Mouse (Mus musculus): ENCODE data around the gene Tpcn2.
A peak's percentile ranks its signal among the peaks of the same experiment; 100 is the strongest.

The Tpcn2 gene

DNA sequence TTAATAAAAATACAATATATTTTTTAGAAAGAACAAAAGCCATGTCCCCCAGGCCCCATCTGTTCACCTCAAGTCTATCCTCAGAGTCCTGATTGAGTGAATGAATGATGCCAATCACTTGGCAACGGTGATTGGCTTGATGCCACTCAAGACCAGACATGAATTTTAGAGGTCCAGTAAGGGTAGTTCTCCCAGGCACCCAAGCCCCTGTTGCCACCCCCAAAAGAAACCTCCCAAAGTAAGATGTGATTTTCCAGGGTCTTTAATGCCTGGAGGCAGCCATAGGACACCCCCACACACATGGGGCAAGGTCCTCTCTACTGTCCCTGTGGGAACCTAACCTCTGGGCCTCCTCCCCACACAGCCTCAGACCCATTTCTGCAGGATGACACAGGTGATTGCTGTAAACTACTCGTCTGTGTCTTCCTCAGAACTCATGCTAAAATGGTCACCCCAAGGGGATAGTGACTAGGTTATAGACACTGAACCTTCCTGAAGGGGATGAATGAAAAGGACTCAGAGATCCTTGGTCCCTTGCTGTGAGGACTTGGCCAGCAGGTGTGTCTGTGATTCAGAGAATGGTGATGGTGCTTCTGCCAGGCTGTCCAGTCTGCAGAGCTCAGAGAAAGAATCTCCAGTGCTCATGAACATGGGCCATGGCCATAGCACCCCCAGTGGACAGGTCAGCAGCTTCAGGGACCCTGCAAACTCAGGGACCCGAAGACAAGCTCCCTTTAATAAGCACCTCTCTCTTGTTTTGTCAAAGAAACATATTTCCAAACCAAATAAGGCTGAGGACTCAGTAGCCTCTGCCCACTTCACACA, 15.1 kb upstream of the Tpcn2 start:
- DNase-seq: peak in 1 of 2 experiments; percentile 24

DNA sequence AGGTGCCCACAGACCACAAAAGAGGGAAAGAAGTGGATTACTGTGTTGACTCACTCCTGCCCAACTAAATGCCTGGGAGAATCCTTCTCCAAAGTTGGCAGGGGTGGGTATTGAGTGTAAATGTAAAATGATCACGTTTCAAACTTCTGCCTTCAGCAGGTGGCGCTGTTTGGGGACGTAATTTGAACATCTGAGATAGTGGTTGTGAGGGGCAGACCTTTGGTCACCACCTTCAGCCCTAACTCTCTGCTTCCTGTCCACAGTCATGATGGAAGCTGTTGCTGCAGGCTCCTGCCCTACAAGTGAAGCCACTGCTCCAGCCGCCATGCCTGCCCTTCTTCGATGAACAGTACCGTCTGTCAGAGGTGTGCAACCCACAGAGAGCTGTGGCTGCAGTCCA, 10.0 kb upstream of the Tpcn2 start:
- DNase-seq: peak in 1 of 2 experiments; percentile 34

DNA sequence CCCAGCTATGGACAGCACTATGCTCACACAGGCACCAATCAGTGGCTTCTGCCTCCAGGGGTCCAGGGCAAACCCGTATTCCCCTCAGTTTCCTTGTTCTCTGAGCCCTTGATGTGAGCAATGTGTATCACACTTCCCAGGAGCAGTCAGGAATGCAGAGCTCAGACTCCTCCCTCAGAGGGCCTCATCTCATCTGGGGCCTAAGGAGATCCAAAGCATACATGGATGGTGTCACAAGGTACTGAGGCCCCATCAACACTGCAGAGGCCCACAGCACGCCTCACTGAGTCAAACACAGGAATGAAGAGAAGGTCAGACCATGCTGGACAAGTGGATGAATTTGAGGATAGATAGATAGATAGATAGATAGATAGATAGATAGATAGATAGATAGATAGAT, 8.9 kb upstream of the Tpcn2 start:
- no peak for DNase-seq

DNA sequence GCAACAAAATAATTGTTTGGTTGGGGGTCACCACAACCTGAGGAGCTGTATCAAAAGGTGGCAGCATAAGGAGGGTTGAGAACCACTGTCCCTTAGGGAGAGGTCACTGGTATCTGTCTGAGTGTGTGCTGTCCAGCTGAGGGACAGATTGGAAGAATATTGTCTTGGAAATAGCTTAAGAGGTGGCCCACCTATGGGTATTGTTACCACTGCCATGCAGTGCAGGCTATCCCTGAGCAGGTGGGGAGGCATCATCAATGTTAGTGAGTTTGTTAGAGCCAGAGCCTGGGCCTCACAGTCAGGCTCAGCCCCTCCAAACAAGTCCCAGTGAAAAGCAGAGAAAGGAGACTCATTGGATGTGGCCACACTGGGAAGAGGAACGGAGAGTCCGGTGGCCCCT, 8.0 kb upstream of the Tpcn2 start:
- DNase-seq: no peak

DNA sequence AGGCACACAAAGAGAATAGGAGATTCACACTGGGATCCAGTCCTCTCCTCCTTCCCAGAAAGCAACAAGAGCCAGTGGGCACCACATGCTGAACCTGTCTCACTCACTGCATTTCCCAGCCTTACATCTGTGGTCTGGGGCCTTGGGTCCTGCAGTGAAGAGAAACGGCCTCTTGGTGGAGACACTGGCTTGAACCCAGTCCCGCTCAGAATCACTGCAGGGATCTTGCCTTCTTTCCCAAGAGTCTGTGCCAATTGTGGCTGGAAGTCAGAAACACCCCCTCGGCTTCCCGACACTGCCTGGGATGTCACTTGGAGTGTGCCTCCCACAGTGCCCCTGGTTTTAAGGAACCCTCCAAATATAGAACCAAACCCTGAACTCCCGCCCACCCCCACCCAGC, 5.5 kb upstream of the Tpcn2 start:
- DNase-seq: peak in 1 of 2 experiments; percentile 29

DNA sequence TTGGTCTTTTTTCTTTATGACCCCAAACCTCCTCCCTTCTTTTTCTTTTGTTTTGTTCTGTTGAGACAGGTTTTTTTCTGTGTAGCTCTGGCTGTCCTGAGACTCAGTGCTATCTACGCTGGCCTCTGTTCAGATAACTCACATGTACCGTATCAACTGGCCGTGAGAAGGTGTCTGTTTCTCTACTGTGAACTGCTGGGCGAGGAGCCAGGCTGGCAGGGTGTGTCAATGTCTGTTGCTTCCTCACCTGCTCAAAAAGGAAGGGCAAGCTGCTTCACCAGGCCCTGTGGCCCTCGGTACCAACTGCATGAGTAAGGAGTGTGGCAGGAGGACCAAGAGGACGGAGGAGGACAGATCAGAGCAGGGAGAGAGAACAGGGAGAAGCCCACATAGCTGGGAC, 3.6 kb upstream of the Tpcn2 start:
- DNase-seq: peak in 1 of 2 experiments; percentile 40

DNA sequence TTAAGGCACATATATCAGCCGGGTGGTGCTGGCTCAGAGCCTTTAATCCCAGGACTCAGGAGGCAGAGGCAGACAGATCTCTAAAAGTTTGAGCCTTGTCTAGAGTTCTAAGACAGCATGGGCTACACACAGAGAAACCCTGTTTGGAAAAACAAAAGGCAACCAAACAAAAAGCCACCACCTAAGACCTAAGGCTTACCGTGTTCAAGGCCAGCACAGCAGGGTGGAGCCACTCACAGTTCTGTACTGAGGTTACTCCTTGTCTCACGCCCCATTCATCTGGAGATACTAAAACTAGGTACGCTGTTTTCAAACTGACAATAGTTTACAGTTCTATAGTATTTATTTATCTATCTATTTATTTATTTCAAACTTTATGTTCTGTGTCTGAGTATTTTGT, 1.7 kb upstream of the Tpcn2 start:
- no peak for DNase-seq

DNA sequence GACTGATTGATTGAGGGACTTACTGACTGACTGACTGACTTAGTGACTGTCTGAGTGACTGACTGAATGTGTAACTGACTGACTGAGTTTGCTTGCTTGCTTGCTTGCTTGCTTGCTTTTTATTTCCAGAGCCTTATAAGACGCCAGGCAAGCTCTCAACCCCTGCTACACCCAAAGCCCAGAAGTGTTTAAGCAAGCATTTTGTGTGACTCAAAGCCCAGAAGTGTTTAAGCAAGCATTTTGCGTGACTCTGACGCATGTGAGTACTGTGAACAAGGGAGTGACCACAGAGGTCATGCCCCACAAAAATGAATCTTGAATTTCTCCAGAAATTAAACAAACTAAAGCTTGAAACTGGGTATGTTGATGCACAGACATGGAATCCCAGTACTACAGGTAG, 482 bp upstream of the Tpcn2 start:
- DNase-seq: peak; percentile 78 to 86

DNA sequence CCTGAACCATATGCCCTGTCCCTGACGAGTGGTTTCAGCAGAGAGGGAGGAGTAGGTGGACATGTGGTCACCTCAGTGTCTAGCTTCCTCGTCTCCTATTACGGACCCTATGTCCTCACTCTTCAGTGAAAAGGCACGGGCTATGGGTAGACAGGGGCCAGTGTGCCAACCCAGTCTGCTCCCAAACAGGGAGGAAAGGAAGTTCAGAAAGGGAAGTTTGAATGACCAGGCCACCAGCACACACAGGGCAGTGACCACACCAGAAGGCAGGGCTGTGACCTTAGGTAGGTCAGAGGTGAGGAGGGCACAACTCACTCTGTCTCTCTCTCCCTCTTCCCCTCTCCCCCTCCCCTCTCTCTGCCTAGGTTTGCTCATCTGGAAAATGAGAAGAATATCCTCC, 770 bp downstream of the Tpcn2 start:
- peak; percentile 42 to 55 for DNase-seq

DNA sequence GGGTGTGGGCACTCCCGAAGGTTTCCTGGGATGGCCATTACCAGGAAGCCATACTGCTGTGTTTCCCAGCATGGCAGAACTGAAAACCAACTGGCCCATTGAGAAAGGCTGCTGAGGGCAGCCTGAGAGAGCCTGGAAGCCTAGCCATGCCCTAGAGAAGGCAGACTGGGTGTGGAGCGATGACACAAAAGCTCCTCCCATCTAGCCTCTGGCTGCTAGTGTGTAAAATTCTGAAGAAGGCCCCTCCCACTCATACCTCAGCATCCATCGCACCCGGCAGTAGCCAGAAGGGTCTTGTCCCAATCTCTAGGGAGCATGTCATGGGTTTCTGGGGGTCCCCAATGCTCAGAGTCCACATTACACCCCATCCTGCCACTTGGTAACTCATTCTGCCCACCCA, 2.4 kb downstream of the Tpcn2 start:
- DNase-seq: no peak

DNA sequence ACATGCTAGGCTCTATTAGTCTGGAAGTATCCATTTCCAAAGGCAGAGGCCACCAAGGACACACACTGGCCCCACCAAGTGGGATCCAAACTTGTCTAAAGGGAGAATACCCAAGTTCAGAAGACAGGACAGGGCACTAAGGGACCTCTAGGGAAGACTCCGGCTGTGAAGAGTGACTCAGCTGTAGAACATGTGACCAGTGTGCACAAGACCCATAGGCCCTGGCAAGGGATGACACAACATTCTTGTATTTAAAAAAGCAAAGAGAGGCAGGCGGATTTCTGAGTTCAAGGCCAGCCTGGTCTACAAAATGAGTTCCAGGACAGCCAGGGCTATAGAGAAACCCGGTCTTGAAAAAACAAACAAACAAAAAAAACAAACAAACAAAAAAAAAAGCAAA, 8.3 kb downstream of the Tpcn2 start:
- DNase-seq: no peak

DNA sequence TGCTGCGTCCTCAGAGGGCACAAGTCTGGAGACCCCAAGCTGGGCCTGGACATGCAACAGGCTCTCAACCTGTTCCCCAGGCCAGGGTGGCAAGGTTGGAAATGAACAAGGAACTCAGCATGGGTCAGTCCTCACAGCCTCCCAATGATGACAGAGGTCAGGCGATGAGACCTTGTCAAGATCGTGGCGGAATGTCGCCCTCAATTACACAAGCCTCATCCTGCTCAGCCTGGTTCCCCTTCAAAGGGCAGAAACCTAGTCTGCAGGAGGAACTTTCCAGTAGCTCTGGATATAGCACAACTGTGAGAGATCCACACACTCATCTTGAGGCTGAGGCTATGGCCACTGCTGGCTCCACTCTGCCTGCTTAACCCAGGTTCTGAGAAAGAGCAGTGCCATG, 12.9 kb downstream of the Tpcn2 start:
- no peak for DNase-seq

DNA sequence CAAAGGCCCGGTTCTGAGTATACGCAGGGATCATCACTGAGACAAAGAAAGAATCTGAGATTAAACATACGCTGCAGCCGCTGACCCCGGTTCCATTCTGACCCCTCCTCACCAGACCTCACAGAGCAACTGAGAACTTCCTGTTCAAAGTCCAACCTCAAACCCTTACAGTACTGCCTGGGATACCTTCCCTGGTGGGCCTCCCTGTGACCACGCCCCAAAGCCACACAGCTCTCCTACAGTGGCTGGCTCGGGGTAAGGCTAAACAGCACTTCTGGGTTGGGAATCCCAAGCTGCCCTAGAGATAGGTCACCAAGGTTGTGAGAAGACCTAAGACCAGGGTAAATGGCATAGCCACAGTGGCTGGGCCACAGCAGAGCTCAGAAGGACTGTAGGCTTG, 14.9 kb downstream of the Tpcn2 start:
- DNase-seq: no peak

DNA sequence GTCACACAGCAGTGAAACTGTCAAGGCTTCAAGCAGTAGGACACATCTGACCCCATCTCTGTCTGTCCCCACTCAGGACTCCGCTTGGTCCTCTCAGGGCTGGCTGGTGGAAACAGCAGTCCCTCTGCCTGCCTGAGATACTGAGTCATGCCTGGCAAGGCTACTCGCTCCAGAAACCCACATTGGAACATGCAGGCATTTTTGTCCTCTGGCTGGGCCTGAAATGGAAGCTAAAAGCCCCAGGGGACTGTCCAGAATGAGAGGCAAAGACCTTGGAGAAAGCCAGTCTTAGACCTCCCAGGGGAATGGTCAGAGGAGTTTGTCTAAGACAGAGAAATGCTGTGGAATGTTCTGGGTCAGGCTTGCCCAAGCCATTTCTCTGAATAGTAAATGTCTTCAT, 17.8 kb downstream of the Tpcn2 start:
- DNase-seq: peak in 1 of 2 experiments; percentile 14

DNA sequence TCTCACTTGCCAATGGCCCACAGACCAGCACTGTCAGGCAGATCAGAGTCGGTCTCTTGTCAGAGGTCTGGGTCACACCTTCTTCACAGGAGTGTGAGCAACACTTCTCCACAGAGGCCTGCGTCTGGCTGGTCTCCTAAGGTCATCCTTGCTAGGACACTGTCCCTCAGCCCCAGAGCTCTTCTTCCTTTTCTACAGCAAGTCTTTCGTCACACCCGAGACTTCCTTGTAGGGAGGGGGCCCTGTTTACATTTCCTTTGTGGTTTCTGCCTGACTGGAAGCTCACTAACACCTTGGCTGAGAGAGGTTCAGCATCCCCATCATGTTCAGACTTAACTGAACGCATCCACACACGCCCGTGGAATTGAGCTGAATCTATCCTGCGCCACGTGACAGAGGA, 19.6 kb downstream of the Tpcn2 start:
- DNase-seq: no peak

DNA sequence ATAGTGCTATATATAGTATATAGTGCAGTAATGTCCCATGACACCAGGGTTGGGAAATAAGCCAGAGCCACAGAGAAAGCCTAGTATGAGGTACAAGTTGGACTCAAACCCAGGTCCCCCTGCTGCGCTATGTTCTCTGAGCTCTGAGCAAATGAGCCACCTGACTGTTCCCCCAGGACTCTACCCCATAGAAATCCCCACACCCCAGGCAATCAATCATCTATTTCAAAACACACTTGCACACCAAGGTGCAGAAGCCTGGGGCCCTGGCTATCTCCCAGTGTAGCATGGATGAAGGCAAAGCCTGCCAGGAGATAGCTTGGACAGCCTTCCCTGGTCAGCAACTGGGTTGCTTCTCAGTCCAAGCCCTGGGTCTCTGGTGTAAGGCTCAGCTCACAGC, 27.7 kb downstream of the Tpcn2 start:
- no peak for DNase-seq

DNA sequence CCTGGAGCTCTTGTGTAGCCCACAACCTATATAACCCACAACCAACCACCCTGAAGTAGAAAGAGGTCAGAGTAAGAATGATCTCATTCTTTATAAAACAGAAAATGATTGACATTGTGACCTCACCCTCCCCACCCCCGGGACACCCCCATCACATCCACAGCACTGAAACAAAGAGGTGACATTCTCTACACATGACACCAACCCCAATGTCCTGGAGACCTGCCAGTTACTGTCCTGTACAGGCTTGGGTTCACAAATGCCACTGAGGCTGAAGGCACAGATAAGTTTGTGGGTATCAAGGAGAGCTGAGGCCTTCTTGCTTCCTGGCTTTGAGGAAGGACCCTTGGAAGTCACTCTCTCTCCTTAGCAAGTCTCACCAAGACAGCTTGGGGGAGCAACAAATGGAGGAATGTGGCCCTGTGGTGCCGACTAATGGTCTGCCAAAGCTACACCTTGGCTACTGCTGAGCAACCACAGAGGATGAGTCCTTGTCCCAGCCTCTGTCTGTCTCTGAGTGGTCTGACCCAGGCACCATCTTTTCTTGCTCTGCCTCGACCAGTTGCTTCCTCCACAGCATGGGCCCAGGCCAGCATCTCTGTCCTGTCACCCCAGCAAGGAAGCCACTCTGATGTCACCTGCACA, 29.7 kb downstream of the Tpcn2 start:
- no peak for DNase-seq

DNA sequence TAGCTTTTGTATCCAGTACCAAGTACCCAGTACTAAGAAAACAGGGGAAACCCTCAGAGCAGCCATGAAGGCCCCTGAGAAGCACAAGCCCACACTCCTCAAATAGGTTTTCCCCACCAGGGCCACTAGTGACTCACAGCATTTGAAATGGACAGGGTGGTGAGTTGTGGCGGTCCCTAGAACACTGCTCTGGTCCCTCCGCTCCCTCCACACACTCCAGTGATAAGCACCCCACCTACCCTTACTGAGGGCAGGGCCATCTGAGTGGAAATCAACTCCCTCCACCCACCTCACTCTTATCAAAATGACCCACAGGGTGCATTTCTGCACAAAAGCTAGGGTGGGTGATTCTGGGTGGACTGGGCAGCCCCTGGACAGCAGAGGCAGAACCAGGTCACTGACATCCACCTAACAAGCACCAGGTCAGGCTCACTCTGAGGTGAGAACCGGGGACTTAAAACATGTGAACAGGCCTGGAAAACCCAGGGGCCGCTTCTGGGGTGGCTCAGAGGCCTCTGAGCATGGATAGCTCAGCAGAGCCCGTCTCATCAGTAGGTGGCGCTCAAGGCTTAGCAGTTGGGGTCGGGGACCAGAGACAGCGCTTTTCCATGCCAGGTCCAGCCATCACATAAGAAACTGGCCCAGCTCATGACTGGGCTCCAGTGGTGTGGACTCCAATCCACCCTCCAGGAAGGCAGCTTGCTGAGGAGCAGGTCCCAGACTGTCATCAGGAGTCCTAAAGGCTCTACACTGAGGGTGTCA, 30.9 kb downstream of the Tpcn2 start:
- peak; percentile 68 to 79 for DNase-seq

DNA sequence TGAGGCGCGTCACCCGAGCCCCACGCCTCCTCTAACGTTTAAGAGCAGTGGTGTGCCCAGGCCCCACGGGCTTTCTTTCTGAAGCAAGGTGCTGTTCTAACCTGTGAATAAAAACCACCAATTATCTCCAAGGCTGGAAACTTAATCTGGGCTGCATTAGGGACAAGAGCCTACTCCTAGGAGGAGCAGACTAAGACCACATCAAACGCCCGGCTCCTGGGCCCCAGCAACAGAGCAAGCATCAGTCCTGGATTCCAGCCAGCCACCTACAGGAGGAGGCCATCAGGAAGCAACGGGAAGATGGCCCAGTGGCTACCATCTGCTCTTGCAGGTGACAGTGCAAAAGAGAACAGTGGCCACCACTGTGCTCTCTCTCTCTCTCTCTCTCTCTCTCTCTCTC, 33.6 kb downstream of the Tpcn2 start:
- no peak for DNase-seq

DNA sequence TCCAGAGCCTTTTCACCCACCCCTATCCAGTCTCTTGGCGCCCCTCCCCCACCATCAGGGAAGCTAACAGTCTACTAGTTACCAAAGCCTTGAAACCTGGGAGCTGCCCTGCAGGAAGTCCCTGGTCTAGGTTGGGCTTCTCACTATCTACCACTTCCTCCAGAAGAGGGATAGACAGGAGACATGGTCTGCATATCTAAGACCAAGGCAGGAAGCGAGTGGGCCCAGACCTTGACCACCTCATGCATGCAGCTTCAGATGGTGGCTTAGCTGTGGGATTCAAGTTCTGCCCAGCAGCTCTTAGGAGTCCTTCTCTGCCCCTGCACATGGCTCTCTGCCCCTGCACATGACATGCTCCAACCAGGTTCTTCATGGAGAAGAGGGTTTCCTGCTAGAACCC, 34.9 kb downstream of the Tpcn2 start:
- DNase-seq: no peak

DNA sequence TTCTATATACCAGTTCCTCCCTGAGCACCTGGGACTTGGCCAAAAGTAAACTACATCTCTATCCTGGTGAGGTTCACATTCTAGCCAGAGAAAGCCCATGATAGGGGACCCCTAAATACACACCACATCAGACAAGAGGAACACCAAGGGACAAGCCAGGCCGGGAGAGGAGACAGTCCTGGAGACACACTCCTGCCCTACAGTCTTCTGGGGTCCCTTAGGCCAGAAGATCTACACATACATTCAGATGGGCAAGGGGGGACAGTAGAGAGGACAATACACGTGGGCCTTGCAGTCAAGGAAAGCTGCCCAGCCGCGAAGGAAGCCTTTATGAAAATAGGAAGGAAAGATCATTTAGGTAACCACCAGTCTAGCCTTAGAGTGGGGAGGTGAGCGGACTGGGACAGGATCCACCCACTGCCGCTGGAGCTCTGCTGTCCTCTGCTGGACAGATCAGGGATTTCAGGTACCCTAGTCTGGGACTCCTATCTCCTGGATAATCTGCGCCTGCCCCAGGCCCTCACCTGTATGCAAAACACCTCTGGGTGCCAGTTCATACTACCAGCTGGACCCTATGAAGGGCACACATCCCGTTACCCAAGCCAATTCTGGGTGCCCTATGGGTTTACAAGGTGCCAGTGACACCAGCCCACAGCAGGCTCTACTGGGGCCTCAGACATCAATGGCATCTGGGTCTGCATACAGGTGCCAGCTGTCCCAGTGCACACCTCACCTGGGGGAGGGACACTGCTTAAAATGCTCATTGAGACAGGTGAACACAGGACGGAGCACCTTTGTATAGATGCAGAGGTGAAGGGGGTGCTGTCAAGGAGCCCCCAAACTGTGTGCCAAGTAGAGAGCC, 40.7 kb downstream of the Tpcn2 start:
- DNase-seq: peak; percentile 78 to 83

DNA sequence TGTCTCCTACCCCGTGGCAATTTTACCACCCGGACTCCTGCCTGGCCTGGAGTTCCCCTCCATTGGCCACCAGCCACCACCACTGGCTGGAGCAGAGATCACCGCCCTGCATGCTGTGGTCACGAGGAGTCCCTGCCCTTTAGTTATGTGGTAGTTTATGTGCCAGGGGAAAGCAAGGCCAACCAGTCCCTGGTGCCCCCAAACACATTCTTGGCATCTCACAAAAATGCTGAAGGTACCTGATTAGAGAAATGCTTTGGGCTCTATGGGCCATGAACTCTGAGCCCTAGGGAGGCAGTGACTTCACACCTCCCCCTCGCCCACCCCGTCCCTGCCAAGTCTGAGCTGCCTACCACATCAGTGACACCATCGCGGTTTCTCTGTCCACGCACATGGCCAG, 41.8 kb downstream of the Tpcn2 start:
- no peak for DNase-seq

DNA sequence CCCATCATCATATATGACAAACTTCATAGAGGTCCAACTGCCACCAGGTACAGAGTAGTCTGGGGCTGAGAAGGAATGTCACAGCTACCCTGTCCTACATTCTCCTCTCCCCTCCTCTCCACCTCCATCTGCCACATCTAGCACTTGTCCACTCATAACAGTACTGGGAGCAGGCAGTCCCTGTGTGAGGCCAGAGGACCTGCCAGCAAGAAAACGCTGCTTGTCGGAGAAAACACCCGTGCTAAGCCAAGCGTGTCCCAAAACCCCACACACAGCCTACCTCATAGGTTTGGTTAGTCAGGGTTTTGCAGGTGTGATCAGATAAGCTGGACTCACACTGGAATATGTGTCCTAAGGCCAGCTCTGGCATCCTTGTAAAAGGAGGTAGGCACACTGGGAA, 42.9 kb downstream of the Tpcn2 start:
- no peak for DNase-seq
